Mouse (Mus musculus) urinary bladder, adult 18-20 months (tissue): ENCODE measurements around the gene Hist1h2ah.
"Not testable (repeated sequence)": the region's sequence is repeated elsewhere in the genome, so short reads cannot be mapped to it uniquely, and the experiment has no call there.

Experiments
- DNase-seq, 2 experiments: peaks; one replicate each; pipeline ENCODE4 v3.0.0; 2022; ENCODE audit warnings: low spot score in 2 of 2, mixed read lengths in 2 of 2

Gene Hist1h2ah

DNA sequence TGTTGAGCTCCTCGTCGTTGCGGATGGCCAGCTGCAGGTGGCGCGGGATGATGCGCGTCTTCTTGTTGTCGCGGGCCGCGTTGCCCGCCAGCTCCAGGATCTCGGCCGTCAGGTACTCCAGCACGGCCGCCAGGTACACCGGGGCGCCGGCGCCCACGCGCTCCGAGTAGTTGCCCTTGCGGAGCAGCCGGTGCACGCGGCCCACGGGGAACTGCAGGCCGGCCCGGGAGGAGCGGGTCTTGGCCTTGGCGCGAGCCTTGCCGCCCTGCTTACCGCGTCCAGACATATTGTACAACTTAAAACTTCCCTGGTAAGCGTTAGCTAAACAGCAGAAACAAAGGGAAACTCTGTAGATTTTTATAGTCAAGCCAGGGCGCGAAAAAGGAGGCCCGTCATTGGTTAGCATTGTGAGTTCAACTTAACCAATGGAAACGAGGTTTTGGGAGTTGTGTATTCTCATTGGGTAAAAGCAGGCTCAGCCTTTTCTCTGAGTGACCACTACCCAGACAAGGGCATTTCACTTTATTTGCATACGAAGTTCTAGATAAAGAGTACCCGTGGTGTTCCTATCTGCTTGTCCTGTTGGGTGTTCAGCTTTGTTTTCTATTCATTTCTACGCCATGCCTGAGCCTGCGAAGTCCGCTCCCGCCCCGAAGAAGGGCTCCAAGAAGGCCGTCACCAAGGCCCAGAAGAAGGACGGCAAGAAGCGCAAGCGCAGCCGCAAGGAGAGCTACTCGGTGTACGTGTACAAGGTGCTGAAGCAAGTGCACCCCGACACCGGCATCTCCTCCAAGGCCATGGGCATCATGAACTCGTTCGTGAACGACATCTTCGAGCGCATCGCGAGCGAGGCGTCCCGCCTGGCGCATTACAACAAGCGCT, at the start of gene Hist1h2ah, which contains the start of gene Hist1h2bk:
Hist1h2ah (minus strand) TSS at position 302 of the 882 bp plus-strand sequence.
Hist1h2bk (plus strand) TSS at position 604 of the 882 bp plus-strand sequence.
- DNase-seq, result peak; percentile 64 to 77

DNA sequence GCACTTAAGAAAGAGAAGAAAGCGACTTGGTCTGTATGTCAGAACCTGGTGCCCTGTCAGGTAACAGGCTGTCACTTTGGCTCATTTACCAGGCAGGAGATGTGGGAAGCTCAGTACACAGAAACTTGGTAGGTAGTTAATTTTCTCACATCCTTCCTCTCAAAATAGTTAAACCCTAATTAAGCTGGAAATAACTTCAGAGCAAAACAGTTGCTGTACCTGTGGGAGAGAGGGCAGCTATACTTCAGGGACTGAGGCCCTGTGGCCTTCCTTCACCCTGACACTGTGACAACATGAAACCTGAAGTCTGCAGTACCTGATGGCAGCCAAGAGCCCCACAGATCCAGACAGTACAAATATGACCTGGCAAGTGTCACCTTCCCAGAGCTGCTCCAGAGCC, 48.8 kb upstream of the Hist1h2ah start, which contains the start of gene Vmn1r188:
Vmn1r188 (plus strand) TSS at position 301 of the 400 bp plus-strand sequence.
- DNase-seq, result not testable (repeated sequence)

DNA sequence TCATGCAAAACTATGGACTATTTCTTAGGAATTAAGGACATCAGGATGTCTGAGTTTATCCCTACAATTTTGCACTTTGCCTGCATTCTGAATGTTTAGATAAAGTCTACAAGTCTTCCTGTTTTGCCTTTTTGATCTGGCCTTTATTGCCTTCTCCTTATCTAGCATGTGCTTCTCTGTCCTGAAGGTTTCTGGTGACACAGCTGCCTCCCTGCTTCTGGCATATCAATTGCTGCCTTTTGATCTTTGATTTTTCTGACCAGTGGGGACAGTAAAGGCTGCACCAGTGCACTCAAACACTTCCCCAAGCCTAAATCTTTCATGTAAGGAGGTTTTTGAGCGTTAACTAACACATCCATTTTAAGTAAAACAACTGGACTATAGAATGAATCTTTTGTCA, 28.1 kb upstream of the Hist1h2ah start:
- no peak for DNase-seq

DNA sequence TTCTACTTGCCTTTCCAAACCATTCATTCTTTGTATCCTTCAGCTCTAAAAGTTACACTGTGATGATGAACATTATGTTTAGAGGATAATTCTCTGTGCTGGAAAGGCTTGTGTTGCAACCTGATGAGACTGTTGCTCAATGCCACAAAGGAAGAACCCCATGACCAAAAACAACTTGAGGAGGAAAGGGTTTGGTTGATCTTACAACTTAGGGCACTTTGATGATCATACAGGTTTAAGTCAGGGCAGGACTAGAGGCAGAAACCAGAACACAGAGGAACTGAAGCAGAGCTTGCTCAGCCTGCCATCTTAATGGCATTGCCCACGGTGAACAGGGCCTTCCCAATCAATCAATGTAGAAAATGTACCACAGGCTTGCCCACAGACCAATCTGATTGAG, 26.1 kb upstream of the Hist1h2ah start:
- no peak for DNase-seq

DNA sequence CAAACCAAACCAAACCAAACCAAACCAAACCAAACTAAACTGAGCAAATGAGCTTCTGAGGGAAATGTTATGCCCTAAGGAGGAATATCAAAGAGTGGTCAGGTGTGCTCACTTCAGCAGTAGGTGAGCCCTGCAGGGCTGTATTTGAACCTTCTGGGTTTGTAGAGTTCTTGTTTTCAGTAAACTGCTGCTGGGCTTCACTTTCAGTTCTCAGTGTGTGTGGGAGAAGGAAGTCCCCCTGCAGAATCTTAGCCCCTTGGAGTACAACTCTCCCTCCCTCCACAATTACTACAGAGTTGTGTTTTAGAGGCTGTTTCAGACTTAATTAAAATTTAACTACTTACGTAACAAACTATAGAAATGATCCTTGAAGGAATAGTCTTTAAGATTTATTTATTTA, 18.4 kb upstream of the Hist1h2ah start:
- DNase-seq, result no peak

DNA sequence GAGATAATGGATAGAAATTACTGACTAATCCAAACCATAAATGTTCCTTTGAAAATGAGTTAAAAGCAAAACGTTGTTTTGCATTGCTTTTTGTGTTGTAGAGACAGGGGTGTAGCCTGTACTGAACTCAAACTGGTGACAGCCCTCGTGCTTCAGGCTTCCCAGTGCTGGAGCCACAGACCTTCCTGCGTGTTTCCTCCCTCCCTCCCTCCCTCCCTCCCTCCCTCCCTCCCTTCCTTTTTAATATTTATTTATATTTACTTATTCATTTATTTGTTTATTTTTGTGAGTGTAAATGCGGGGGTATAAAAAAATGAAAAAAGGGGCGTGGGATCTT, 16.1 kb upstream of the Hist1h2ah start:
- DNase-seq, result no peak

DNA sequence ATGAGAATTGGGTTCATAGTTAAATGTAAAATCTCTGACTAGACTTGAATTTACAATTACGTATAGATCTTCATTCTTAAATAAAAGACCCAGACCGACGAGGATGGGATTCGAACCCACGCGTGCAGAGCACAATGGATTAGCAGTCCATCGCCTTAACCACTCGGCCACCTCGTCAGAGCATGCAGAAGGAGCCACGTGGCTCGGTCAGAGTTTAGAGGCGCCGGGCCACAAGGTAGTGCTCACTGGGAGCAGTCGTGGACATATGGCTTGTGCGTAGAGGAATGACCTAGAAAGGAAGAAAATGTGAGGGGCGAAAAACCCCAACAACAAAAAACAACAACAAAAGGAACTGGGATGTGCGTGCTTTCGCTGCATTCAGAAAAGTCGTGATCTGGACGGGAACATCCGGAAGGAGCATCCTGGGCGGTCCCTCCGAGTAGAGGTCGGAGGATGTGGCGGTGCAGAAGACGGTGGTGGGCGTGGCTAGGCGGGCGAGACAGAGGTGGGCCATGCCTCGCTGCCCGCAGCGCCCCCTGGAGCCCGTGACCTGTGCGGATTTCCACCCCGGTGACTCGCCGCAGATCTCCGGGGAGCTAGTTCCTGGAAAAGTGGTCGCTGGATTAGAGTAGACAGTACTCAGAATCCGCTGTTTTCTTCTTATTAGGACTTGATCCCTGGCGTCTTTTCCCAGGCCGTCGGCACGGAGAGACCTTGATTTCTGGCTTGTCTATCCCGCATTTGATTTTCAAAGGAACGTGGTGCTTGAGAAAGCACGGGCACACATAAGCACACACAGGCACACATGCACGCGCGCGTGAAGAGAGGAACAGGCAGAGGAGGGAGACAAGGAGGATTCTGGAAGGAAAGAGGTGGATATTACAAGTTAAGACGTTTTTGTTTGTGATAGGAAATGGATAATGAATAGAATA, 15.5 kb upstream of the Hist1h2ah start:
- DNase-seq, result peak; percentile 73 to 78

DNA sequence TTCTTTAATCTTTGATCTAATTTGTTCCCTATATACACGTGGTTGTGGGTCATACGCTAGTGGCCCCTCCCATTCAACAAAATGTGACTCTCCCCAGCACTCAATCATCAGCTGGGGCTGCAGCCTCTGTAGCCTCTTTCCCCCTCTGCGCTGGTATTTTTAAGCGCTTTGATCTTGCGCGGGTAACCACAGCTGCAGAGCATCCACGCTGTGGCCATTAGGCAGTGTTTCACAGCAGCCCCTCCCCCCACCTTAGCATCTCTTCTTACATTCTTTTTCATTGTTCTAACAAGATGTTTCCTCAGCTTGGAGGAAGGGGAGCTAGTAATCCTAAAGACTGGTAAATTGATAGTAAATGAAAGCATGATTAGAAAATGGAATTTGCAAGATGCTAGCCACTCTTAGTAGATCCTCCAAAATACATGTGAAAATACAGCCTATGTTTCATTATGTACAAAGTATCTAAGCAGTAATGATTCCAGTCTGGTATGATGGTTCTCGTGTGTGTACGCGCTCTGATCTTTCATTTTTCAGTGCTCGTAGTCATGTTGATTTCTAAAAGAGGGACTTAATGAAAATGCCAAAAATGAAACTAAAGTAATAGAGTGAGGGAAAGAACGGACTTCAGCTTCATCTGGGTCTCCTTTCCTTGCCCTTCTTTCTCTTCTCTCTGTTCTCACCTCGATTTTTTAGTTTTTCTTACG, 14.5 kb upstream of the Hist1h2ah start:
- DNase-seq, result no peak

DNA sequence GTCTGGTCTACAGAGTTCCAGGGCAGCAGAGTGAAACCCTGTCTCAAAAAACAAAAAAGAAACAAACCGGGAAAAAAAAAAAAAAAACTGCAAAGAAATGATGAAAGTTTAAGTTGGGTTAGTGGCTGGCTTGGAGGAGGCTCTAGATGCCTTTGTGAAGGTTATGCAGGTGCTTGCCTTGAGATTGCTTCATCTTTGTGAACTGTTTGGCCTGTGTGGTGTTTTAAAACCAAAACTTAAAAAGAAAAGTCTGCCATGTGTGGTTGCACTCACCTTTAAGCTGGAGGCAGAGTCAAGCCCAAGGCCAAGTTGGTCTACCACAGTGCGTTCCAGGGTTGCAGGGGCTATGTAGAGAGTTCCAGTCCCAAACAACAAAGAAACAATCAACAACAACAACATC, 13.7 kb upstream of the Hist1h2ah start:
- DNase-seq, result no peak

DNA sequence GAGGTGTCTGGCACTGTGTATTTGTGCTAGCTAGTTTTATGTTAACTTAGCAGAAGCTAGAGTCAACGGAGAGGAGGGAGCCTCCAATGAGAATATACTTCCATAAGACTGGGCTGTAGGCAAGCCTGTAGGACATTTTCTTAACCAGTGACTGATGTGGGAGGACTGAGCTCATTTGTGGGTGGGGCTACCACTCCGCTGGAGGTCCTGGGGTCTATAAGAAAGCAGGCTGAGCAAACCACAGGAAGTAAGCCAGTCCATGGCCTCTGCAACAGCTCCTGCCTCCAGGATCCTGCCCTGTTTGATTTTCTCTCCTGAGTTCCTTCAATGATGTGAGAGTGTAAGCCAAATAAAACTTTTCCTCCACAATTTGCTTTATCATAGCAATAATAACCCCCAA, 9.9 kb upstream of the Hist1h2ah start:
- DNase-seq, result no peak

DNA sequence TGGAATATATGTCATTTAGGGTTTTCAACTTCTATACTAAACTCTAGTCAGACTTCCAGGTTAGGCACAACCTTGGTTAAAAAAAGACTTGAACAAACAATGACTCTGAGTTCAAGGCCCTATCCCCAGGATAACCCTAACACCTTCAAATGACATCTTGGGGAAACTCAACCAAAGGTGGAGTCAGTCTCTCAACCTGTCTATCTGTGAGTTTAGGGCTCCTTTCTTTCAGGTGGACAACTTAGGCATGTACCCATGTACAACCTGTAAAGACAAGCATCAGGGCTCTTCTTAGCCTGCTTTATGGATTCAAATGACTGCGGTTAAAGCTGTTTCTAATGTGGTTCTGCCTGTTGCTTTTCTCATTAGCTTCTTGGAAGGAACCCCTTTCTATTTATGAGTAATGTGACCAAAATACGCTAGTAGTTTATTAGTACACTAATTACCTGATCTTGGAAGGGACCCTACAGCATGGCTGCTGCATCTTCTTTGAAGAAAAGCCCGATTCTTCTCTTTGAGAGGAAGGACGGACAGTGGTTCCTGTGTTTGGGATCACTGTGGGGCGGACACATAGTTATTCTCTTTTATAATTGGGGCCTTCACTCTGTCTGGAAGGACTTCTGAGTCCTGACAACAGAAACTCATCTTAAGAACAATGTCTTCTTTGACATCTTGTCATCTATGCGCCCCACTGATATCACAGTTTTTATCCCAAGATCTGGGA, 9.2 kb upstream of the Hist1h2ah start:
- DNase-seq, result no peak

DNA sequence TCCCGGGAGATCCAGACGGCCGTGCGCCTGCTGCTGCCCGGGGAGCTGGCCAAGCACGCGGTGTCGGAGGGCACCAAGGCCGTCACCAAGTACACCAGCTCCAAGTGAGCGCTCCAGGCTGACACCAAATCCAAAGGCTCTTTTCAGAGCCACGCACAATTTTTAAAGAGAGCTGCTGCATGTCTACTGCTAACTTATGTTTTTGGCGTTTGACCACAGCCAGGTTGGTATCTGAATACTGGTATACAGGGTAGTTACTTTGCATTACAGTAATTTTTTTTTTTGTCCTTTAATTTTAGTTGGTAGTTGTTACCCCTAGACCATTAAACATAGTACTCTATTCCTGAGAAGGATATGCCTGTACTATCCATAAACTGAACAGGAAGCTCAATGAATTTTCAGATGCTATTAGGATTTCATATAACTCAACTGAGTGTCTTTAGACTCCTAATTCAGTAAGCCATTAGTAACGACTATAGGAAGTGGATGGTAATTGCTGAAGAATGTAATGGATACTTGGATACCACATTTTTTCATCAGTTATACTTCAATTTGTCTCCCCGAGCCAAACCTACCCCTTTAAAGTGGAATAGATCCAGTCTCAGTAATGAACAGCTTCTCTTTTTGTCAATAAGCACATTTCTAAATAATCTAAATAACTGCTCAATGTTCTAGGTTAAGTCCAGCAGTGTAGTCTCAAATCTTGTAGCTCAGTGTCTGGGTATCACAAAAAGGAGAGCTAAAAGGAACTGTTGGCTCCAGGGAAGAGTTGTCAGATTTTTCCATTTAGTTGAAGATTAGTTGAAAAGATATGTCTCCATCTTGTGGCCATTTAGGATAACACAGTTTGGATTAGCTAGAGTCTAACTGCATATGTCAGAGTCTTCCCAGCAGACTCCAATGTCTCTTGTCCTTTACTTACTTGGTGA, 8.4 kb upstream of the Hist1h2ah start:
- DNase-seq, result no peak

DNA sequence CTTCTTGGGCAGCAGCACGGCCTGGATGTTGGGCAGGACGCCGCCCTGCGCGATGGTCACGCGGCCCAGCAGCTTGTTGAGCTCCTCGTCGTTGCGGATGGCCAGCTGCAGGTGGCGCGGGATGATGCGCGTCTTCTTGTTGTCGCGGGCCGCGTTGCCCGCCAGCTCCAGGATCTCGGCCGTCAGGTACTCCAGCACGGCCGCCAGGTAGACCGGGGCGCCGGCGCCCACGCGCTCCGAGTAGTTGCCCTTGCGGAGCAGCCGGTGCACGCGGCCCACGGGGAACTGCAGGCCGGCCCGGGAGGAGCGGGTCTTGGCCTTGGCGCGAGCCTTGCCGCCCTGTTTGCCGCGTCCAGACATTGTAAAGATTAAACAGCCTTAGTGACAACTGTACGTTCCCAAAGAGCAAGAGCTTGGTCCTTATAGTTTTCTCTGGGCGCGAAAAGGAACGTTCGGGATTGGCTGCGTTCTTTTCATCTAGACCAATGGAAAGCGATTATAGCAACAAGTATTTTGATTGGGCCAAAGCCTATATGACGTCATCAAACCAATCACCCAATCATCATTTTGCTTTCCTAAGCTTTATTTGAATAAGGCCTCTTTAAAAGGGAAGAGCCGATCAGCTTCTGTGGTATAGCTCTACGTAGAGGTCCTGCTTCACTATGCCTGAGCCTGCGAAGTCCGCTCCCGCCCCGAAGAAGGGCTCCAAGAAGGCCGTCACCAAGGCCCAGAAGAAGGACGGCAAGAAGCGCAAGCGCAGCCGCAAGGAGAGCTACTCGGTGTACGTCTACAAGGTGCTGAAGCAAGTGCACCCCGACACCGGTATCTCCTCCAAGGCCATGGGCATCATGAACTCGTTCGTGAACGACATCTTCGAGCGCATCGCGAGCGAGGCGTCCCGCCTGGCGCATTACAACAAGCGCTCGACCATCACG, 7.5 kb upstream of the Hist1h2ah start, which contains the start of the genes Hist1h2ag and Hist1h2bj:
Hist1h2ag (minus strand) TSS at position 377 of the 935 bp plus-strand sequence.
Hist1h2bj (plus strand) TSS at position 647 of the 935 bp plus-strand sequence.
- peak; percentile 73 to 84 for DNase-seq

DNA sequence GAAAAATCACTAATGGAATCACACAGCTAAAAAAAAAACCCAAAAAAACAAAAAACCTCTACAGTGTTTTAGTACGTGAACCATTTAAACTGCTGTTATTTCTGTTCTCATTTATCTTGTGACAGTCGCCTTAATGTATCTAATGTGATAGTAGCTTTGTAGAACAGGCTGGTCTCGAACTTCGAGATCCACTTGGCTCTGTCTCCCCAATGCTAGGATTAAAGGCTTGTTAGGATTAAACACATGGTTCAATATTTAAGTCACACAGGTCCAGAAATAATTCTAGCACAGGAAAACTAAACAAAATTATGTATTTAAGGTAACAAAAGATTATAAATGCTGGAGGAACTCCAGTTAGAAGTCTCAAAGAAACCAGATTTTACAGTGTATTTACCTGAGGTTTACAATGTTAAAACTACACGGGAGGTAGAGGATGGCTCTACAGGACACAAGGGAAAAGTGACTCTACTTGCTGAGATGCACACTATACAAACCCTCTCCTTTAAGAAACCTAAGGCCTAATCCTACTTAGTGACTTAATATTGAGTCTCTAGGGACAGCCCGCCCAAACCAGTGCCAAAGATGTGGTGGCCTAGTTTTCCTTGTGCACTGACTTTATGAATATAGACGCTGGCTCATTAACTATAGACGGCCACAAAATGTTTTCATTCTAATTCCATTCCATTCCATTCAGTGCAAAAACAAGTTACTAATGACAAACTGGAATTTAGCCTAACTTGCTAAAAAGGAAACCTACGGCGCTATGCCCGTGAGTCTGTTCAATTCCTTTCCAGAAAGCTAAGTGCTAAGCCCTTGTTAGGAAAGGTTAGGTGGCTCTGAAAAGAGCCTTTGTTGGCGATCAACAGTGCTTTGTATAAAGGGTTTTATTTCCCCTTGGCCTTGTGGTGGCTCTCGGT, 6.5 kb upstream of the Hist1h2ah start:
- no peak for DNase-seq

DNA sequence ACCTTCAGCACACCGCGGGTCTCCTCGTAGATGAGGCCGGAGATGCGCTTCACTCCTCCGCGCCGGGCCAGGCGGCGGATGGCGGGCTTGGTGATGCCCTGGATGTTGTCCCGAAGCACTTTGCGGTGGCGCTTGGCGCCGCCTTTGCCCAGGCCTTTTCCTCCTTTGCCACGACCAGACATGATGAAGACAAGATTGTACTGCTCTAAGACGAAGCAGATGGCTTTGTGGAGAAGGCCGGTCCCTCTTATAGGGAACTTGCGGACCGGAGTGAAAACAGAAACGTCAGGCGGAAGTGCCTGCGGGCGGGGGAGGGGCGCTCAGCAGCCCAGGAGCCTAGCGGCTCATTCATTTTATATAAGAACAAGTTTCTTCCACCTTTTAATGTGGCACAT, 5.8 kb upstream of the Hist1h2ah start, which contains the start of gene Hist1h4i:
Hist1h4i (minus strand) TSS at position 221 of the 395 bp plus-strand sequence.
- peak; percentile 92 to 94 for DNase-seq

DNA sequence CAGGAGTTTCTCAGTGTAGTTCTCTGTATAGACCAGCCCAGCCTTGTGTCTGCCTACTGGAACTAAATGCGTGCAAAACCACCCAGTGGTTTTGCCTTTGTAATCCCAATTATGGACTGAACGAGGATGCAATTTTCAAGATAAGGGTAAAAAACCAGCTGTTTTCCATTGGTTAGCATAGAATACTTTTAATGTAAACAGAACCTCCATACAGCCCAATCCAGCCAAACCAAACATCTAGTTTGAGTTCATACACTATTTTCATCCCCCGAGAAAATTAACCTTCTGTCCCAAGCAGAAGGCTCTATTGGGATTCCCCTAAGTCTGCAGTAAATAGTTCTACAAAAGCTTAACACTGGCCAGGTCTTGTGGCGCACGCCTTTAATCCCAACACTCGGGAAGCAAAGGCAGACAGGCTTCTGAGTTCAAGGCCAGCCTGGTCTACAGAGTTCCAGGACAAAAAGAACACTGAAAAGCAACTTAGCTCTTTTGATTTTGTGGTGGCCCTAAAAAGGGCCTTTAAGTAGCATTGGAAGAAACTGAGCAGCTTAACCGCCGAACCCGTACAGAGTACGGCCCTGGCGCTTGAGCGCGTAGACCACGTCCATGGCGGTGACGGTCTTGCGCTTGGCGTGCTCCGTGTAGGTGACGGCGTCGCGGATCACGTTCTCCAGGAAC, 5.2 kb upstream of the Hist1h2ah start:
- no peak for DNase-seq

DNA sequence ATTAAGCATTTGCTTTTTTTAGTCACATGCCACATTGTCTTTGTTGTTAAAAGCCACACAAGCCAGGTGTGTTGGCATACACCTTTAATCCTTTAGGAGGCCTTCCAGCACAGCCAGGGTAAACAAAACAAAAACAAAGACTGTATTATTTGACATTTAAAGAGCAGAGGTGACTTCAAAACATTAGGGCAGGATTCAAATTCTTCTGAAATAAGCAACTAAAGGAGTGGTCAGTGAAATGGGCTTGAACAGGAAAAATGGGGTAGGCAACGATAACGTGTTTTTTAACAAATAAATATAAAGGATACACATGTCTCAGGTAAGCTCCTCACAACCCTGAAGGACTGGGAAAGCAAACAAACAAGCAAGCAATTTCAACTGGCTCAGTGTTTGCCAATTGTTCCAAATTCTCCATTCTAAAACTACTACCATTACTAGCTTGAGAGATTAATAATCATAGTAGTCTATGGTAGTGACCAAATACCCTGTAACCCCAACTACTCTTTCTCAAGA, 4.6 kb upstream of the Hist1h2ah start:
- DNase-seq, result no peak
